25 mouse cellular contexts compared by ENCODE assay signal in the genomic region with DNA sequence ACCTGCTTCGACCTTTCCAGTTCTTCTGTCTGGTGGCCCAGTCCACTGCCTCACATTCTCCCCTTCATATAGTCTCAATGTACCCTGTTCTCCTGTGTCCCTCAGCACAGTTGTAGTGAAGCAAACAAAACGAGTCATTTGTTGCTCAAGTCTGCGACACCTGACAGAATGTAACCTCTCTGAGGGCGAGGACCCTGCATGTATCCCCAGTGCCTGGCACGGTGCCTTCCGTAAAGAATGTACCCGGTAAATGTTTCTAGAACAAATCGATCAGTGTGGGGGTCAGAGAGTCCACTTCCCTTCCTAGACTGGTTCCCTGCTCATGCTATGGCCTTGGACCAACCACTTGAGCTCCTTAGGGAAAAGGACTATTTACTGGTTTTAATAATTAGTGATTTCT. TPM values are rescaled to one million over a fixed set of nuclear protein-coding genes. Genes with fewer than 3 reads are reported as not detected.
A peak's percentile ranks its signal among the peaks of the same experiment; 100 is the strongest.
DNase-seq lines count a peak whose midpoint lies in the region; ATAC-seq and TF ChIP-seq lines count a peak whose summit lies in the region.
"Had no signal": no experiment of that assay in that cellular context is flagged by ENCODE, and none has a peak within 500 bp of the region (broad histone marks: within the 10 kb centered on the region; RNA-seq: fewer than 3 reads in every experiment).

No protein-coding gene starts in this region.

- no peak overlapping the region for H3K4me3 ChIP-seq in heart, embryonic 10.5 days
- no peak overlapping the region for H3K4me3 ChIP-seq in liver, embryonic 15.5 days (replicated peaks)
- no peak overlapping the region for H3K4me3 ChIP-seq in liver, embryonic 12.5 days
- no peak overlapping the region for H3K4me3 ChIP-seq in liver, postnatal 0 days (ENCODE audit: low read depth, low read length)
- H3K4me3 ChIP-seq: embryonic facial prominence, embryonic 10.5 days; embryonic facial prominence, embryonic 12.5 days; forebrain, embryonic 13.5 days; forebrain, embryonic 15.5 days had no signal

- H3K4me1 ChIP-seq in heart, embryonic 10.5 days, result peaks cover 7% of the 10 kb centered on the region
- no peaks in the 10 kb centered on the region; the same call in 1 of the 2 replicates for H3K4me1 ChIP-seq in liver, embryonic 15.5 days (replicated peaks)
- H3K4me1 ChIP-seq in liver, embryonic 12.5 days, result no peaks in the 10 kb centered on the region
- H3K4me1 ChIP-seq in liver, postnatal 0 days (ENCODE audit: insufficient read depth), result peaks cover 12% of the 10 kb centered on the region
- H3K4me1 ChIP-seq: embryonic facial prominence, embryonic 12.5 days; forebrain, embryonic 13.5 days; forebrain, embryonic 15.5 days had no signal

- no peaks in the 10 kb centered on the region; the same call in 1 of the 2 replicates for H3K27me3 ChIP-seq in heart, embryonic 10.5 days (ENCODE audit: insufficient read depth, poor library complexity, severe bottlenecking)
- no peaks in the 10 kb centered on the region for H3K27me3 ChIP-seq in liver, embryonic 15.5 days
- no peaks in the 10 kb centered on the region for H3K27me3 ChIP-seq in liver, embryonic 12.5 days (replicated peaks)
- no peaks in the 10 kb centered on the region for H3K27me3 ChIP-seq in liver, postnatal 0 days (ENCODE audit: insufficient read depth, low read length)
- H3K27me3 ChIP-seq: CH12.LX; embryonic facial prominence, embryonic 12.5 days; forebrain, embryonic 13.5 days; forebrain, embryonic 15.5 days; Patski had no signal

- WGBS in heart, embryonic 10.5 days, result 90% methylated on average over 8 of the region's 8 CpGs
- WGBS in liver, embryonic 15.5 days (ENCODE audit: insufficient replicate concordance), result 66% methylated on average over 8 of the region's 8 CpGs
- WGBS in liver, embryonic 12.5 days (ENCODE audit: insufficient replicate concordance), result 72% methylated on average over 8 of the region's 8 CpGs
- 77% methylated on average over 8 of the region's 8 CpGs for WGBS in liver, postnatal 0 days (ENCODE audit: insufficient replicate concordance)

- H3K4me2 ChIP-seq in liver, embryonic 15.5 days, result no peak overlapping the region
- H3K4me2 ChIP-seq in liver, embryonic 12.5 days, result no peak overlapping the region
- no peak overlapping the region for H3K4me2 ChIP-seq in liver, postnatal 0 days (ENCODE audit: low read depth, low read length)
- H3K4me2 ChIP-seq: embryonic facial prominence, embryonic 12.5 days; forebrain, embryonic 13.5 days; forebrain, embryonic 15.5 days had no signal

- peak; percentile 58; the same call in 1 of the 2 replicates for TF ChIP-seq EP300 in liver, postnatal 0 days (IDR thresholded peaks at IDR 0.05; ENCODE audit: low read depth)

- peak; percentile 28; the same call in 1 of the 2 replicates for ATAC-seq in liver, embryonic 15.5 days (ENCODE audit: insufficient read depth)
- ATAC-seq in liver, embryonic 12.5 days, result no peak
- peak; percentile 95 for ATAC-seq in liver, postnatal 0 days
- ATAC-seq: activated CD4-positive, CD25-positive, alpha-beta regulatory T cell, adult 4 months; CD4-positive, CD25-positive, alpha-beta regulatory T cell, adult 4 months; forebrain, embryonic 13.5 days; forebrain, embryonic 15.5 days; forebrain, postnatal 0 days; Patski had no signal

- H3K27ac ChIP-seq in heart, embryonic 10.5 days, result no peak overlapping the region
- no peak overlapping the region for H3K27ac ChIP-seq in liver, embryonic 15.5 days (replicated peaks)
- H3K27ac ChIP-seq in liver, embryonic 12.5 days, result no peak overlapping the region
- peak overlapping the region; percentile 72 for H3K27ac ChIP-seq in liver, postnatal 0 days (ENCODE audit: low read depth)
- H3K27ac ChIP-seq: embryonic facial prominence, embryonic 10.5 days; embryonic facial prominence, embryonic 12.5 days; forebrain, embryonic 13.5 days; forebrain, embryonic 15.5 days had no signal

- H3K36me3 ChIP-seq in heart, embryonic 10.5 days, result no peaks in the 10 kb centered on the region
- no peaks in the 10 kb centered on the region for H3K36me3 ChIP-seq in liver, embryonic 15.5 days (replicated peaks)
- no peaks in the 10 kb centered on the region for H3K36me3 ChIP-seq in liver, embryonic 12.5 days
- H3K36me3 ChIP-seq in liver, postnatal 0 days (replicated peaks; ENCODE audit: insufficient read depth, low read length), result no peaks in the 10 kb centered on the region
- H3K36me3 ChIP-seq: embryonic facial prominence, embryonic 10.5 days; embryonic facial prominence, embryonic 12.5 days; forebrain, embryonic 15.5 days; G1E had no signal

- H3K9me3 ChIP-seq in heart, embryonic 10.5 days, result no peaks in the 10 kb centered on the region
- no peaks in the 10 kb centered on the region for H3K9me3 ChIP-seq in liver, embryonic 15.5 days (replicated peaks)
- no peaks in the 10 kb centered on the region for H3K9me3 ChIP-seq in liver, embryonic 12.5 days (replicated peaks)
- H3K9me3 ChIP-seq in liver, postnatal 0 days (ENCODE audit: low read length), result no peaks in the 10 kb centered on the region
- H3K9me3 ChIP-seq: embryonic facial prominence, embryonic 10.5 days; embryonic facial prominence, embryonic 12.5 days; forebrain, embryonic 13.5 days; forebrain, embryonic 15.5 days; G1E had no signal

- H3K9ac ChIP-seq in liver, embryonic 15.5 days, result no peak overlapping the region
- H3K9ac ChIP-seq in liver, embryonic 12.5 days, result no peak overlapping the region
- H3K9ac ChIP-seq in liver, postnatal 0 days (replicated peaks), result no peak overlapping the region
- H3K9ac ChIP-seq: embryonic facial prominence, embryonic 12.5 days; forebrain, embryonic 13.5 days; forebrain, embryonic 15.5 days; forebrain, postnatal 0 days had no signal

- no peak for TF ChIP-seq CTCF in liver, postnatal 0 days (IDR thresholded peaks at IDR 0.05; ENCODE audit: low read depth)

- DNase-seq in adrenal gland, postnatal 10 days, result peak; percentile 17
- DNase-seq in adrenal gland, adult (ENCODE audit: inconsistent age in 2 of 2, low spot score in 1 of 2), result no peak
- peak; percentile 71 for DNase-seq in heart, adult 11 months
- DNase-seq in heart, embryonic 10.5 days (ENCODE audit: low spot score), result no peak
- peak; percentile 72 for DNase-seq in liver, postnatal 0 days
- DNase-seq: adrenal gland, adult 2 months; adrenal gland, postnatal 14 days; B cell, adult 2 months; cerebellum, adult 11-12 months; cerebellum, adult 2 months; cerebellum, adult 9-10 months; cerebellum, postnatal 10 days; cerebellum, postnatal 25 days; forebrain, postnatal 0 days had no signal

RNA-seq across cellular contexts. Expression of a gene that starts 38.4 kb away (rescaled TPM):
- total RNA-seq in adrenal gland, postnatal 10 days (2021), result 1 to 10 TPM; 8.5 to 9.7 TPM
- 11.4 and 11.6 TPM in 2 replicates for polyA plus RNA-seq in heart, embryonic 10.5 days (2016; fragmentation: Nextera tagmentation; extraction: Ambion mirVana)
- polyA plus RNA-seq in liver, embryonic 15.5 days (2015; fragmentation: Nextera tagmentation; extraction: Ambion mirVana), result 0.22 and 0.62 TPM in 2 replicates
- polyA plus RNA-seq in liver, embryonic 12.5 days (2016; fragmentation: Nextera tagmentation; extraction: Ambion mirVana), result 0.92 and 1.2 TPM in 2 replicates
- polyA plus RNA-seq in liver, postnatal 0 days (2015; fragmentation: Nextera tagmentation; extraction: Ambion mirVana), result 0.69 and 0.96 TPM in 2 replicates
- polyA plus RNA-seq: activated CD4-positive, CD25-positive, alpha-beta regulatory T cell, adult 4 months; CD4-positive, CD25-positive, alpha-beta regulatory T cell, adult 4 months; G1E had no signal

RNA-seq across cellular contexts. Expression of a gene that starts 46.5 kb away (rescaled TPM):
- total RNA-seq in adrenal gland, postnatal 10 days (2021), result under 1 TPM; 0.33 to 0.73 TPM
- 0.87 and 0.90 TPM in 2 replicates for polyA plus RNA-seq in heart, embryonic 10.5 days (2016; fragmentation: Nextera tagmentation; extraction: Ambion mirVana)
- polyA plus RNA-seq in liver, embryonic 15.5 days (2015; fragmentation: Nextera tagmentation; extraction: Ambion mirVana), result 0.10 and 0.14 TPM in 2 replicates
- 0.17 and 0.23 TPM in 2 replicates for polyA plus RNA-seq in liver, embryonic 12.5 days (2016; fragmentation: Nextera tagmentation; extraction: Ambion mirVana)
- polyA plus RNA-seq in liver, postnatal 0 days (2015; fragmentation: Nextera tagmentation; extraction: Ambion mirVana), result 0.20 and 0.23 TPM in 2 replicates
- total RNA-seq: CH12.LX had no signal
- polyA plus RNA-seq: activated CD4-positive, CD25-positive, alpha-beta regulatory T cell, adult 4 months; CD4-positive, CD25-positive, alpha-beta regulatory T cell, adult 4 months; G1E had no signal

Comparison
In these comparisons a context has a peak if more than half of its experiments do, and no peak if none do; other contexts are left out.
1. DNase-seq: peak in adrenal gland, postnatal 10 days (single experiment), heart, adult 11 months (single experiment) and liver, postnatal 0 days (single experiment); none in adrenal gland, adult (0 of 2) and heart, embryonic 10.5 days (single experiment).